In the genomic region with DNA sequence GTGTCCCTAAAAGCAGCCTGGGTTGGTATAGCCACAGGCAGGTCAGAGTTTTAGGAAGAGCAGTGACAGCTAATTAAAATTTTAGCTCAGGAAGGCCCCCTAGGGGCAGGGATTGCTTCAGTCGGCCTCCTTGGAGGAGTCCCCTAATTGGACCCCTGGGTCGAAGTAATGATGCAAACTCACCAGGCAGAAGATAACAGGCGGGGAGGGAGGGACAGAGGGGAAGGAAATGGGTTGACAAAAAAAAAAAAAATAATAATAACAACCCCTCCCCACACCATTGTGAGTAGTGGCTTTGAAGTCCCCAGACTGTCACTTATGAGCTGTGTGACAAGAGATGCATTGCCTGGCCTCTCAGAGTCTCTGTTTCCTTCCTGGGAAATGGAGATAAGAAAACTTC, we compare ENCODE assay signal across 14 mouse cellular contexts. TPM values are rescaled to one million over a fixed set of nuclear protein-coding genes. Genes with fewer than 3 reads are reported as not detected.
DNase-seq lines count a peak whose midpoint lies in the region; ATAC-seq and TF ChIP-seq lines count a peak whose summit lies in the region.
"Had no signal": no experiment of that assay in that cellular context is flagged by ENCODE, and none has a peak within 500 bp of the region (broad histone marks: within the 10 kb centered on the region; RNA-seq: fewer than 3 reads in every experiment).

No protein-coding gene starts in this region.

- 25% methylated on average over 3 of the region's 3 CpGs for WGBS in heart, postnatal 0 days
- WGBS in liver, postnatal 0 days (ENCODE audit: insufficient replicate concordance) = 10% methylated on average over 3 of the region's 3 CpGs

- H3K36me3 ChIP-seq in heart, postnatal 0 days (replicated peaks; ENCODE audit: control insufficient read depth, insufficient read depth, low read length) = no peaks in the 10 kb centered on the region
- no peaks in the 10 kb centered on the region for H3K36me3 ChIP-seq in liver, postnatal 0 days (replicated peaks; ENCODE audit: insufficient read depth, low read length)

- H3K9ac ChIP-seq in heart, postnatal 0 days (replicated peaks; ENCODE audit: low read depth, low read length) = no peak overlapping the region
- no peak overlapping the region for H3K9ac ChIP-seq in liver, postnatal 0 days (replicated peaks)

- H3K27me3 ChIP-seq in heart, postnatal 0 days (ENCODE audit: control insufficient read depth, insufficient read depth, low read length) = no peaks in the 10 kb centered on the region
- H3K27me3 ChIP-seq in liver, postnatal 0 days (ENCODE audit: insufficient read depth, low read length) = 0 out of 2 replicates have a peak, but pooled peaks cover 3% of the 10 kb centered on the region

- ATAC-seq in heart, postnatal 0 days (ENCODE audit: insufficient read depth, low read depth) = no peak
- ATAC-seq in liver, postnatal 0 days = 0 out of 2 replicates have a peak, but pooled peaks have one; percentile 35
- ATAC-seq in inflammation-experienced regulatory T-cells, adult 6 months = no peak

- H3K4me1 ChIP-seq in heart, postnatal 0 days (ENCODE audit: control insufficient read depth, insufficient read depth) = peaks cover 20% of the 10 kb centered on the region
- peaks cover 39% of the 10 kb centered on the region for H3K4me1 ChIP-seq in liver, postnatal 0 days (ENCODE audit: insufficient read depth)

- TF ChIP-seq EP300 in heart, postnatal 0 days (IDR thresholded peaks at IDR 0.05; ENCODE audit: low read depth) = no peak
- TF ChIP-seq EP300 in liver, postnatal 0 days (IDR thresholded peaks at IDR 0.05; ENCODE audit: low read depth) = peak; percentile 19; the same call in 1 of the 2 replicates

- no peak for TF ChIP-seq CTCF in heart, postnatal 0 days (IDR thresholded peaks at IDR 0.05; ENCODE audit: low read depth)
- TF ChIP-seq CTCF in liver, postnatal 0 days (IDR thresholded peaks at IDR 0.05; ENCODE audit: low read depth) = peak; percentile 40

- H3K4me2 ChIP-seq in heart, postnatal 0 days (ENCODE audit: low read depth, low read length) = no peak overlapping the region
- H3K4me2 ChIP-seq in liver, postnatal 0 days (ENCODE audit: low read depth, low read length) = 0 out of 2 replicates have a peak overlapping the region, but pooled peaks have one; percentile 6

- peak; percentile 10 for DNase-seq in heart, postnatal 0 days (ENCODE audit: low spot score)
- no peak for DNase-seq in heart, postnatal 4 days
- DNase-seq in thymus, postnatal 4 days = peak; percentile 49
- DNase-seq in thymus, postnatal 25 days = no peak
- no peak for DNase-seq in liver, postnatal 0 days
- no peak for DNase-seq in spleen, postnatal 36 days (ENCODE audit: low spot score in 2 of 2)
- DNase-seq in layer of hippocampus, postnatal 36 days = no peak
- DNase-seq: adrenal gland, postnatal 10 days; cerebellum, adult 9-11 months had no signal

- H3K9me3 ChIP-seq in heart, postnatal 0 days (replicated peaks; ENCODE audit: control insufficient read depth, low read length) = no peaks in the 10 kb centered on the region
- no peaks in the 10 kb centered on the region for H3K9me3 ChIP-seq in liver, postnatal 0 days (ENCODE audit: low read length)

- H3K4me3 ChIP-seq in heart, postnatal 0 days (ENCODE audit: low read depth, low read length) = no peak overlapping the region
- H3K4me3 ChIP-seq in liver, postnatal 0 days (ENCODE audit: low read depth, low read length) = no peak overlapping the region
- H3K4me3 ChIP-seq: left cerebral cortex, adult 2 months had no signal

- H3K27ac ChIP-seq in heart, postnatal 0 days (ENCODE audit: low read depth) = no peak overlapping the region
- no peak overlapping the region for H3K27ac ChIP-seq in liver, postnatal 0 days (ENCODE audit: low read depth)
- H3K27ac ChIP-seq: left cerebral cortex, adult 2 months; macrophage had no signal

RNA-seq across cellular contexts. Expression of gene 1700017B05Rik, which starts 6.2 kb away (rescaled TPM):
- 11.0 and 16.3 TPM in 2 replicates for total RNA-seq in heart, postnatal 0 days (2014; rRNA removed; ENCODE audit: low replicate concordance)
- 5.6 and 6.2 TPM in 2 replicates for polyA plus RNA-seq in heart, postnatal 0 days (2015; fragmentation: Nextera tagmentation; extraction: Ambion mirVana)
- total RNA-seq in heart, postnatal 4 days (2021) = 10 to 100 TPM; 21.6 to 26.6 TPM
- 10.1 and 10.4 TPM in 2 replicates for polyA plus RNA-seq in liver, postnatal 0 days (2015; fragmentation: Nextera tagmentation; extraction: Ambion mirVana)
- 10 to 100 TPM; 15.1 to 27.5 (median 19.5) TPM for polyA plus RNA-seq in inflammation-experienced regulatory T-cells, adult 6 months (2017; shearing (Covaris generic))
- 10 to 100 TPM; 31.7 to 33.8 TPM for total RNA-seq in layer of hippocampus, postnatal 36 days (2021)

RNA-seq across cellular contexts. Expression of gene Trcg1, which starts 32.2 kb away (rescaled TPM):
- total RNA-seq in heart, postnatal 0 days (2014; rRNA removed; ENCODE audit: low replicate concordance) = not detected in 2 replicates
- polyA plus RNA-seq in heart, postnatal 0 days (2015; fragmentation: Nextera tagmentation; extraction: Ambion mirVana) = not detected in 2 replicates
- not detected for total RNA-seq in heart, postnatal 4 days (2021)
- polyA plus RNA-seq in liver, postnatal 0 days (2015; fragmentation: Nextera tagmentation; extraction: Ambion mirVana) = not detected in 2 replicates
- not detected for polyA plus RNA-seq in inflammation-experienced regulatory T-cells, adult 6 months (2017; shearing (Covaris generic))
- not detected for total RNA-seq in layer of hippocampus, postnatal 36 days (2021)
- total RNA-seq: adrenal gland, postnatal 10 days; ES-E14; left cerebral cortex, adult 2 months had no signal
- polyA plus RNA-seq: macrophage; stomach, embryonic 14.5 days had no signal

Comparison
In these comparisons a context has a peak if more than half of its experiments do, and no peak if none do; other contexts are left out.
1. DNase-seq: peak in heart, postnatal 0 days (single experiment) and thymus, postnatal 4 days (single experiment); none in heart, postnatal 4 days (single experiment), thymus, postnatal 25 days (single experiment), liver, postnatal 0 days (single experiment), spleen, postnatal 36 days (0 of 2) and layer of hippocampus, postnatal 36 days (0 of 2).